Mouse (Mus musculus): ENCODE measurements at regions not wholly inside any gene's neighbourhood (a gene's known extent, or its start where the extent isn't known, plus 50 kb on each side); places are given as distances from the start of the nearest gene placed in this dataset.

DNA sequence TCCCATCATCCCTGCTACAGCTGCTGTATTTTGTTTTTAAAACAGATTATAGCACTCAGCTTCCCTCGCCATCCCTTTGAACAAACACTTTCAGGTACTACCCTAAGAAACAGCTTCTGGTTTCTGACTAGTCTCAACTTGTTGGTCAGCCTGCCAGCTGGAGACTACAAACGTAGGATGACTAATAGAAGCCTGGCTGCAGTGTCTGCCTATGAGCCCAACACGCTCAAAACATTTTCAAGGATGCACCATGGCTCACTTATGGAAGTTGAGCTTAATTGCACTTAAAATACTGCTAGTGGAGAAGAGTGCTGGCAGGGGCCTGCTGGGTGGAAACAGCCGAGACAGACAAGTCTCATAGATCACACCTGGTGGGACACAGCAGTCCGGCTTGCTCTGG, 234.4 kb upstream of the Tenm4 start:
- TF ChIP-seq POLR2A (IDR thresholded peaks at IDR 0.05; ENCODE audit: extremely low read depth, insufficient read depth, low read length) (no peak), CTCF (IDR thresholded peaks at IDR 0.05; ENCODE audit: extremely low read depth, insufficient read depth, low read length) (no peak)
